Mouse (Mus musculus): Measurements from ENCODE around the gene C1ql4. TPM values are rescaled to one million over a fixed set of nuclear protein-coding genes. Genes with fewer than 3 reads are reported as not detected.

The C1ql4 gene
- total RNA-seq, 2 experiments from 2014 or later: 0.44 TPM; not detected in 1

GRCm38 (mm10) chr15:99099139-99099556 lies 11.5 kb upstream of the C1ql4 start:
- peak; percentile 39 to 52 for DNase-seq (ENCODE audit: low spot score in 2 of 2)

- DNase-seq (ENCODE audit: low spot score in 2 of 2): no peak
Measured at GRCm38 (mm10) chr15:99098493-99098861, 10.9 kb upstream of the C1ql4 start.

GRCm38 (mm10) chr15:99097840-99098492 lies 10.3 kb upstream of the C1ql4 start:
- no peak for DNase-seq (ENCODE audit: low spot score in 2 of 2)

- no peak for DNase-seq (ENCODE audit: low spot score in 2 of 2)
Measured at GRCm38 (mm10) chr15:99096831-99097500, 9.3 kb upstream of the C1ql4 start.

- no peak for DNase-seq (ENCODE audit: low spot score in 2 of 2)
Measured at GRCm38 (mm10) chr15:99096061-99096793, 8.6 kb upstream of the C1ql4 start.

GRCm38 (mm10) chr15:99095356-99095755 lies 7.7 kb upstream of the C1ql4 start:
- DNase-seq (ENCODE audit: low spot score in 2 of 2): no peak

GRCm38 (mm10) chr15:99094631-99095270 lies 7.1 kb upstream of the C1ql4 start:
- peak in 1 of 2 experiments; percentile 43 for DNase-seq (ENCODE audit: low spot score in 2 of 2)

GRCm38 (mm10) chr15:99093291-99094258 lies 6.0 kb upstream of the C1ql4 start:
- peak; percentile 23 to 31 for DNase-seq (ENCODE audit: low spot score in 2 of 2)

GRCm38 (mm10) chr15:99092870-99093269 lies 5.3 kb upstream of the C1ql4 start, which contains the start of gene Dnajc22:
Gene Dnajc22 (plus strand): TSS chr15:99093170.
- no peak for DNase-seq (ENCODE audit: low spot score in 2 of 2)

GRCm38 (mm10) chr15:99089069-99089468 lies 1.5 kb upstream of the C1ql4 start:
- no peak for DNase-seq (ENCODE audit: low spot score in 2 of 2)

GRCm38 (mm10) chr15:99088292-99088691 lies 675 bp upstream of the C1ql4 start:
- DNase-seq (ENCODE audit: low spot score in 2 of 2): peak in 1 of 2 experiments; percentile 29

- DNase-seq (ENCODE audit: low spot score in 2 of 2): no peak
Measured at GRCm38 (mm10) chr15:99085997-99086396, 1.6 kb downstream of the C1ql4 start.

GRCm38 (mm10) chr15:99084618-99085017 lies 3.0 kb downstream of the C1ql4 start:
- no peak for DNase-seq (ENCODE audit: low spot score in 2 of 2)

GRCm38 (mm10) chr15:99083867-99084557 lies 3.6 kb downstream of the C1ql4 start:
- no peak for DNase-seq (ENCODE audit: low spot score in 2 of 2)

GRCm38 (mm10) chr15:99083258-99083657 lies 4.4 kb downstream of the C1ql4 start:
- DNase-seq (ENCODE audit: low spot score in 2 of 2): peak in 1 of 2 experiments; percentile 49

GRCm38 (mm10) chr15:99082840-99083239 lies 4.8 kb downstream of the C1ql4 start:
- no peak for DNase-seq (ENCODE audit: low spot score in 2 of 2)

- no peak for DNase-seq (ENCODE audit: low spot score in 2 of 2)
Measured at GRCm38 (mm10) chr15:99082322-99082721, 5.3 kb downstream of the C1ql4 start.

GRCm38 (mm10) chr15:99079804-99080203 lies 7.8 kb downstream of the C1ql4 start:
- no peak for DNase-seq (ENCODE audit: low spot score in 2 of 2)

GRCm38 (mm10) chr15:99078181-99078910 lies 9.3 kb downstream of the C1ql4 start:
- no peak for DNase-seq (ENCODE audit: low spot score in 2 of 2)

All from layer of hippocampus, postnatal 14 days (tissue).